Mouse (Mus musculus): ENCODE measurements at regions not wholly inside any gene's neighbourhood (a gene's known extent, or its start where the extent isn't known, plus 50 kb on each side); places are given as distances from the start of the nearest gene placed in this dataset.

- Histone ChIP-seq H3K4me1 (replicated peaks) (no peaks in the 10 kb centered on the region), H3K36me3 (no peaks in the 10 kb centered on the region), H3K4me2 (replicated peaks) (no peak overlapping the region), H3K9me3 (no peaks in the 10 kb centered on the region), H3K27ac (no peak overlapping the region), H3K9ac (no peak overlapping the region), H3K4me3 (replicated peaks) (no peak overlapping the region), H3K27me3 (replicated peaks) (no peaks in the 10 kb centered on the region)
- no peak for ATAC-seq
- 93% methylated on average over 1 of the region's 1 CpGs for WGBS
Measured at GRCm38 (mm10) chr2:46530686-46531085, 1413.5 kb upstream of the Zeb2 start.

- 39% methylated on average over 4 of the region's 4 CpGs for whole genome bisulfite sequencing
- Histone ChIP-seq H3K36me3 (no peaks in the 10 kb centered on the region), H3K4me1 (replicated peaks) (no peaks in the 10 kb centered on the region), H3K4me2 (replicated peaks) (no peak overlapping the region), H3K4me3 (replicated peaks) (no peak overlapping the region), H3K27ac (no peak overlapping the region), H3K9me3 (no peaks in the 10 kb centered on the region), H3K9ac (no peak overlapping the region), H3K27me3 (replicated peaks) (no peaks in the 10 kb centered on the region)
- no peak for ATAC-seq
Measured at GRCm38 (mm10) chr2:46525223-46525622, 1408.0 kb upstream of the Zeb2 start.

GRCm38 (mm10) chr2:46524625-46525024, 1407.4 kb upstream of the Zeb2 start:
- Histone ChIP-seq H3K4me3 (replicated peaks) (no peak overlapping the region), H3K9me3 (no peaks in the 10 kb centered on the region), H3K4me2 (replicated peaks) (no peak overlapping the region), H3K36me3 (no peaks in the 10 kb centered on the region), H3K27me3 (replicated peaks) (no peaks in the 10 kb centered on the region), H3K4me1 (replicated peaks) (no peaks in the 10 kb centered on the region), H3K9ac (no peak overlapping the region), H3K27ac (no peak overlapping the region)
- ATAC-seq = no peak
- WGBS = 42% methylated on average over 6 of the region's 6 CpGs

- 42% methylated on average over 5 of the region's 5 CpGs for WGBS
Measured at GRCm38 (mm10) chr2:46521147-46521965, 1404.2 kb upstream of the Zeb2 start.

GRCm38 (mm10) chr2:46512237-46513028, 1395.2 kb upstream of the Zeb2 start:
- H3K4me1 ChIP-seq (replicated peaks) = no peaks in the 10 kb centered on the region
- no peak for ATAC-seq
- no peak overlapping the region for H3K4me3 ChIP-seq (replicated peaks)
- H3K9me3 ChIP-seq = no peaks in the 10 kb centered on the region
- H3K27me3 ChIP-seq (replicated peaks) = no peaks in the 10 kb centered on the region
- no peak overlapping the region for H3K4me2 ChIP-seq (replicated peaks)
- no peaks in the 10 kb centered on the region for H3K36me3 ChIP-seq
- WGBS = 25% methylated on average over 2 of the region's 2 CpGs
- H3K27ac ChIP-seq = no peak overlapping the region
- no peak overlapping the region for H3K9ac ChIP-seq

More at GRCm38 (mm10) chr2:46521147-46521965, 1404.2 kb upstream of the Zeb2 start:
- peak; percentile 55 for ATAC-seq
- Histone ChIP-seq H3K4me2 (replicated peaks) (no peak overlapping the region), H3K9me3 (no peaks in the 10 kb centered on the region), H3K36me3 (no peaks in the 10 kb centered on the region), H3K27me3 (replicated peaks) (no peaks in the 10 kb centered on the region), H3K9ac (no peak overlapping the region), H3K27ac (no peak overlapping the region), H3K4me3 (replicated peaks) (no peak overlapping the region), H3K4me1 (replicated peaks) (no peaks in the 10 kb centered on the region)

GRCm38 (mm10) chr2:46506951-46507350, 1389.8 kb upstream of the Zeb2 start:
- Histone ChIP-seq H3K4me2 (replicated peaks) (no peak overlapping the region), H3K4me3 (replicated peaks) (no peak overlapping the region), H3K4me1 (replicated peaks) (no peaks in the 10 kb centered on the region), H3K9ac (no peak overlapping the region), H3K27ac (no peak overlapping the region), H3K27me3 (replicated peaks) (no peaks in the 10 kb centered on the region), H3K36me3 (no peaks in the 10 kb centered on the region), H3K9me3 (no peaks in the 10 kb centered on the region)
- no peak for ATAC-seq
- 63% methylated on average over 1 of the region's 1 CpGs for WGBS

- no peak overlapping the region for H3K4me3 ChIP-seq (replicated peaks)
- H3K27ac ChIP-seq = no peak overlapping the region
- no peak for ATAC-seq
- H3K9ac ChIP-seq = no peak overlapping the region
- 80% methylated on average over 2 of the region's 2 CpGs for WGBS
- no peaks in the 10 kb centered on the region for H3K9me3 ChIP-seq
- no peaks in the 10 kb centered on the region for H3K27me3 ChIP-seq (replicated peaks)
- no peak overlapping the region for H3K4me2 ChIP-seq (replicated peaks)
- no peaks in the 10 kb centered on the region for H3K36me3 ChIP-seq
- H3K4me1 ChIP-seq (replicated peaks) = no peaks in the 10 kb centered on the region
Measured at GRCm38 (mm10) chr2:46503074-46503473, 1385.9 kb upstream of the Zeb2 start.

GRCm38 (mm10) chr2:46492299-46492698, 1375.1 kb upstream of the Zeb2 start:
- no peaks in the 10 kb centered on the region for H3K4me1 ChIP-seq (replicated peaks)
- no peak overlapping the region for H3K9ac ChIP-seq
- no peak for ATAC-seq
- 88% methylated on average over 2 of the region's 2 CpGs for WGBS
- no peaks in the 10 kb centered on the region for H3K36me3 ChIP-seq
- H3K27me3 ChIP-seq (replicated peaks) = no peaks in the 10 kb centered on the region
- H3K27ac ChIP-seq = no peak overlapping the region
- no peak overlapping the region for H3K4me3 ChIP-seq (replicated peaks)
- H3K4me2 ChIP-seq (replicated peaks) = no peak overlapping the region
- no peaks in the 10 kb centered on the region for H3K9me3 ChIP-seq

- Histone ChIP-seq H3K27me3 (replicated peaks) (no peaks in the 10 kb centered on the region), H3K4me3 (replicated peaks) (no peak overlapping the region), H3K36me3 (no peaks in the 10 kb centered on the region), H3K4me1 (replicated peaks) (no peaks in the 10 kb centered on the region), H3K9ac (no peak overlapping the region), H3K27ac (no peak overlapping the region), H3K4me2 (replicated peaks) (no peak overlapping the region), H3K9me3 (no peaks in the 10 kb centered on the region)
- WGBS = 91% methylated on average over 2 of the region's 2 CpGs
- ATAC-seq = no peak
Measured at GRCm38 (mm10) chr2:46491081-46491480, 1373.9 kb upstream of the Zeb2 start.

GRCm38 (mm10) chr2:46468936-46469629, 1351.9 kb upstream of the Zeb2 start:
- Histone ChIP-seq H3K36me3 (no peaks in the 10 kb centered on the region), H3K9ac (no peak overlapping the region), H3K4me2 (replicated peaks) (no peak overlapping the region), H3K4me3 (replicated peaks) (no peak overlapping the region), H3K27me3 (replicated peaks) (no peaks in the 10 kb centered on the region), H3K27ac (no peak overlapping the region), H3K4me1 (replicated peaks) (no peaks in the 10 kb centered on the region), H3K9me3 (no peaks in the 10 kb centered on the region)
- WGBS = 81% methylated on average over 5 of the region's 5 CpGs
- no peak for ATAC-seq

GRCm38 (mm10) chr2:46465389-46465788, 1348.2 kb upstream of the Zeb2 start:
- Histone ChIP-seq H3K9me3 (no peaks in the 10 kb centered on the region), H3K4me3 (replicated peaks) (no peak overlapping the region), H3K9ac (no peak overlapping the region), H3K36me3 (no peaks in the 10 kb centered on the region), H3K27ac (no peak overlapping the region), H3K27me3 (replicated peaks) (no peaks in the 10 kb centered on the region), H3K4me1 (replicated peaks) (no peaks in the 10 kb centered on the region), H3K4me2 (replicated peaks) (no peak overlapping the region)
- 42% methylated on average over 4 of the region's 4 CpGs for WGBS
- ATAC-seq = no peak

- no peak overlapping the region for H3K9ac ChIP-seq
- no peak for ATAC-seq
- 64% methylated on average over 1 of the region's 1 CpGs for WGBS
Measured at GRCm38 (mm10) chr2:46464913-46465312, 1347.7 kb upstream of the Zeb2 start.

More at GRCm38 (mm10) chr2:46464913-46465312, 1347.7 kb upstream of the Zeb2 start:
- H3K4me3 ChIP-seq (replicated peaks) = no peak overlapping the region
- no peaks in the 10 kb centered on the region for H3K27me3 ChIP-seq (replicated peaks)
- no peaks in the 10 kb centered on the region for H3K36me3 ChIP-seq
- no peaks in the 10 kb centered on the region for H3K4me1 ChIP-seq (replicated peaks)
- no peaks in the 10 kb centered on the region for H3K9me3 ChIP-seq
- no peak overlapping the region for H3K4me2 ChIP-seq (replicated peaks)
- H3K27ac ChIP-seq = no peak overlapping the region

Data from intestine, embryonic 15.5 days (tissue).